28 mouse cellular contexts compared by ENCODE assay signal in genomic region chr3:109153410-109153809, GRCm38 (mm10). TPM values are rescaled to one million over a fixed set of nuclear protein-coding genes. Genes with fewer than 3 reads are reported as not detected.
DNase-seq lines count a peak whose midpoint lies in the region; ATAC-seq and TF ChIP-seq lines count a peak whose summit lies in the region.
"Had no signal": no experiment of that assay in that cellular context is flagged by ENCODE, and none has a peak within 500 bp of the region (broad histone marks: within the 10 kb centered on the region; RNA-seq: fewer than 3 reads in every experiment).

No protein-coding gene starts in this region.

- H3K4me3 ChIP-seq in bone marrow, adult 2 months (replicated peaks; ENCODE audit: control insufficient read depth, low read depth, low read length): peak overlapping the region; percentile 29
- H3K4me3 ChIP-seq in myocyte: no peak overlapping the region
- H3K4me3 ChIP-seq in thymus, adult 2 months (ENCODE audit: control insufficient read depth, insufficient read depth, low read length): no peak overlapping the region
- H3K4me3 ChIP-seq: embryonic facial prominence, embryonic 10.5 days; embryonic facial prominence, embryonic 13.5 days; erythroblast, embryonic 14.5 days; forebrain, embryonic 10.5 days; forebrain, embryonic 13.5 days; gastrocnemius, adult 2 months; heart, adult 2 months; heart, embryonic 10.5 days; heart, embryonic 13.5 days; hindbrain, embryonic 12.5 days; hindbrain, embryonic 15.5 days had no signal

- WGBS in bone marrow, adult 2 months: 61% methylated on average over 6 of the region's 6 CpGs
- 98% methylated on average over 6 of the region's 6 CpGs for WGBS in thymus, adult 2 months

- no peak overlapping the region for H3K27ac ChIP-seq in bone marrow, adult 2 months (ENCODE audit: control insufficient read depth, insufficient read depth, low read depth, low read length, poor library complexity)
- H3K27ac ChIP-seq in thymus, adult 2 months (ENCODE audit: control insufficient read depth, insufficient read depth, low read length): no peak overlapping the region
- H3K27ac ChIP-seq: embryonic facial prominence, embryonic 10.5 days; embryonic facial prominence, embryonic 13.5 days; forebrain, embryonic 10.5 days; forebrain, embryonic 13.5 days; gastrocnemius, adult 2 months; heart, adult 2 months; heart, embryonic 10.5 days; heart, embryonic 13.5 days; hindbrain, embryonic 12.5 days; hindbrain, embryonic 15.5 days had no signal

- no peak for TF ChIP-seq POLR2A in bone marrow, adult 2 months (IDR thresholded peaks at IDR 0.05; ENCODE audit: borderline replicate concordance, control insufficient read depth, low read depth, low read length)
- TF ChIP-seq POLR2A in myocyte (IDR thresholded peaks at IDR 0.05; ENCODE audit: insufficient read length, low read depth): no peak
- TF ChIP-seq POLR2A in thymus, adult 2 months (IDR thresholded peaks at IDR 0.05; ENCODE audit: control insufficient read depth, extremely low read depth, insufficient read depth, low read length, poor library complexity): no peak

- peaks cover 25% of the 10 kb centered on the region for H3K36me3 ChIP-seq in myocyte (ENCODE audit: control insufficient read depth, insufficient read depth)
- H3K36me3 ChIP-seq in thymus, adult 2 months (ENCODE audit: control insufficient read depth, insufficient read depth, low read length): no peaks in the 10 kb centered on the region
- H3K36me3 ChIP-seq: forebrain, embryonic 10.5 days; hindbrain, embryonic 12.5 days; hindbrain, embryonic 15.5 days had no signal

- no peak overlapping the region for H3K4me2 ChIP-seq in myocyte (ENCODE audit: low read depth)
- H3K4me2 ChIP-seq: embryonic facial prominence, embryonic 13.5 days; forebrain, embryonic 13.5 days; heart, embryonic 13.5 days; hindbrain, embryonic 12.5 days; hindbrain, embryonic 15.5 days had no signal

- H3K27me3 ChIP-seq in myocyte (ENCODE audit: control insufficient read depth, insufficient read depth, insufficient read length): no peaks in the 10 kb centered on the region
- H3K27me3 ChIP-seq in thymus, adult 2 months (ENCODE audit: control insufficient read depth, insufficient read depth, low read length): no peaks in the 10 kb centered on the region
- H3K27me3 ChIP-seq: embryonic facial prominence, embryonic 13.5 days; forebrain, embryonic 13.5 days; heart, embryonic 13.5 days; hindbrain, embryonic 12.5 days; hindbrain, embryonic 15.5 days had no signal

- no peak for TF ChIP-seq CTCF in bone marrow, adult 2 months (IDR thresholded peaks at IDR 0.05; ENCODE audit: control insufficient read depth, insufficient read depth, low read length)
- TF ChIP-seq CTCF in thymus, adult 2 months (IDR thresholded peaks at IDR 0.05; ENCODE audit: borderline replicate concordance, control insufficient read depth, extremely low read depth, insufficient read depth, low read length, poor library complexity): no peak

- peaks cover 44% of the 10 kb centered on the region for H3K79me2 ChIP-seq in myocyte (ENCODE audit: control insufficient read depth, insufficient read depth)

- no peaks in the 10 kb centered on the region for H3K4me1 ChIP-seq in bone marrow, adult 2 months (ENCODE audit: control insufficient read depth, insufficient read depth, low read length)
- H3K4me1 ChIP-seq in thymus, adult 2 months (replicated peaks; ENCODE audit: control insufficient read depth, insufficient read depth, low read length): no peaks in the 10 kb centered on the region
- H3K4me1 ChIP-seq: embryonic facial prominence, embryonic 10.5 days; forebrain, embryonic 10.5 days; forebrain, embryonic 13.5 days; heart, embryonic 10.5 days; heart, embryonic 13.5 days; hindbrain, embryonic 15.5 days had no signal

- ATAC-seq in megakaryocyte, adult 5-6 weeks (ENCODE audit: poor library complexity, severe bottlenecking): peak; percentile 91
- ATAC-seq: activated CD4-positive, CD25-positive, alpha-beta regulatory T cell, adult 4 months; forebrain, embryonic 13.5 days; forebrain, postnatal 0 days had no signal

- no peak overlapping the region for H3ac ChIP-seq in myocyte (ENCODE audit: control insufficient read depth, insufficient read length)

- DNase-seq in adrenal gland, adult (ENCODE audit: inconsistent age in 2 of 2, low spot score in 1 of 2): no peak
- DNase-seq in layer of hippocampus, adult 11-12 months (ENCODE audit: low spot score): no peak
- no peak for DNase-seq in thymus, adult 2 months
- DNase-seq: adrenal gland, postnatal 10 days; adrenal gland, postnatal 36 days; cerebellum, adult 11 months; cerebellum, adult 8-10 months; cerebellum, postnatal 10 days; cerebellum, postnatal 36 days; embryo, embryonic 11 days; forebrain, postnatal 0 days; gastrocnemius, adult 2 months; gastrocnemius, postnatal 14 days; heart, adult 2 months; heart, postnatal 14 days had no signal

TF ChIP-seq in myocyte, 11 proteins besides CTCF, POLR2A, EP300 and RAD21:
- TF ChIP-seq CEBPB (IDR thresholded peaks at IDR 0.05; ENCODE audit: insufficient read depth, poor library complexity, severe bottlenecking): peak; percentile 36; the same call in 1 of the 2 replicates
- TF ChIP-seq TCF3 (IDR thresholded peaks at IDR 0.05; ENCODE audit: insufficient read length, low read depth): no peak
- TF ChIP-seq MYOD1 (IDR thresholded peaks at IDR 0.05; ENCODE audit: control insufficient read depth in 1 of 3, insufficient read length in 2 of 3, low read depth in 2 of 3): no peak
- no peak for TF ChIP-seq TCF12 (IDR thresholded peaks at IDR 0.05; ENCODE audit: insufficient read depth, poor library complexity, severe bottlenecking)

RNA-seq across cellular contexts. Expression of gene Slc25a24, which starts 30.5 kb away (rescaled TPM):
- 7.5 and 11.8 TPM in 2 replicates for polyA plus RNA-seq in bone marrow, adult 2 months (2011; ENCODE audit: insufficient read depth, insufficient read length, low replicate concordance, missing spikeins)
- 79.2 and 86.8 TPM in 2 replicates for total RNA-seq in megakaryocyte, adult 5-6 weeks (2015)
- 87.0 and 90.7 TPM in 2 replicates for total RNA-seq in megakaryocyte, adult 5-6 weeks (2017)
- polyA plus RNA-seq in myocyte (2012; fragmentation: generic; extraction: Trizol): 13.9 TPM
- polyA plus RNA-seq in thymus, adult 2 months (2012; rRNA removed): 2.3 and 2.4 TPM in 2 replicates
